Comparison of ENCODE assay signal across 11 mouse cellular contexts in genomic region chr4:155190275-155190674, GRCm38 (mm10). TPM values are rescaled to one million over a fixed set of nuclear protein-coding genes. Genes with fewer than 3 reads are reported as not detected.
DNase-seq lines count a peak whose midpoint lies in the region; ATAC-seq lines count a peak whose summit lies in the region.
"Had no signal": no experiment of that assay in that cellular context is flagged by ENCODE, and none has a peak within 500 bp of the region (broad histone marks: within the 10 kb centered on the region; RNA-seq: fewer than 3 reads in every experiment).

No protein-coding gene starts in this region.

- no peaks in the 10 kb centered on the region for H3K36me3 ChIP-seq in heart, embryonic 15.5 days
- no peaks in the 10 kb centered on the region for H3K36me3 ChIP-seq in neural tube, embryonic 11.5 days (ENCODE audit: control insufficient read depth, insufficient read depth, low read length)
- no peaks in the 10 kb centered on the region for H3K36me3 ChIP-seq in neural tube, embryonic 15.5 days
- H3K36me3 ChIP-seq in hindbrain, embryonic 13.5 days, result no peaks in the 10 kb centered on the region

- H3K27ac ChIP-seq in heart, embryonic 15.5 days, result peak overlapping the region; percentile 52
- H3K27ac ChIP-seq in neural tube, embryonic 11.5 days (ENCODE audit: low read depth, low read length), result peak overlapping the region; percentile 54
- no peak overlapping the region for H3K27ac ChIP-seq in neural tube, embryonic 15.5 days (replicated peaks)
- peak overlapping the region; percentile 64; the same call in 1 of the 2 replicates for H3K27ac ChIP-seq in hindbrain, embryonic 13.5 days

- no peak for DNase-seq in heart, adult 9 months (ENCODE audit: low spot score in 2 of 2)
- DNase-seq in neural tube, embryonic 11.5 days (ENCODE audit: low spot score), result peak; percentile 23
- DNase-seq in adrenal gland, postnatal 14 days, result no peak
- no peak for DNase-seq in cerebellum, adult 9-11 months
- DNase-seq: right cerebral cortex, adult 18-20 months; thymus, adult 18-20 months had no signal

- no peaks in the 10 kb centered on the region for H3K27me3 ChIP-seq in heart, embryonic 15.5 days
- no peaks in the 10 kb centered on the region for H3K27me3 ChIP-seq in neural tube, embryonic 11.5 days (ENCODE audit: control insufficient read depth, insufficient read depth, low read length)
- no peaks in the 10 kb centered on the region for H3K27me3 ChIP-seq in neural tube, embryonic 15.5 days (replicated peaks)
- no peaks in the 10 kb centered on the region for H3K27me3 ChIP-seq in hindbrain, embryonic 13.5 days

- ATAC-seq in heart, embryonic 15.5 days (replicated peaks; ENCODE audit: insufficient number of reproducible peaks, insufficient read depth, low FRiP score, low read depth), result no peak
- peak; percentile 45; the same call in 1 of the 2 replicates for ATAC-seq in neural tube, embryonic 11.5 days (ENCODE audit: insufficient read depth, low FRiP score, low TSS enrichment)
- no peak for ATAC-seq in neural tube, embryonic 15.5 days (ENCODE audit: low FRiP score)
- 0 out of 2 replicates have a peak, but pooled peaks have one; percentile 7 for ATAC-seq in hindbrain, embryonic 13.5 days (ENCODE audit: low FRiP score)
- ATAC-seq: inflammation-experienced regulatory T-cells, adult 6 months had no signal

- no peak overlapping the region for H3K4me3 ChIP-seq in heart, embryonic 15.5 days
- H3K4me3 ChIP-seq in neural tube, embryonic 11.5 days (ENCODE audit: low read depth, low read length), result no peak overlapping the region
- H3K4me3 ChIP-seq in neural tube, embryonic 15.5 days (replicated peaks), result no peak overlapping the region
- no peak overlapping the region for H3K4me3 ChIP-seq in hindbrain, embryonic 13.5 days
- H3K4me3 ChIP-seq: erythroblast, embryonic 14.5 days had no signal

- H3K9ac ChIP-seq in heart, embryonic 15.5 days, result no peak overlapping the region
- no peak overlapping the region for H3K9ac ChIP-seq in neural tube, embryonic 11.5 days (ENCODE audit: low read length)
- H3K9ac ChIP-seq in neural tube, embryonic 15.5 days (replicated peaks), result no peak overlapping the region
- no peak overlapping the region for H3K9ac ChIP-seq in hindbrain, embryonic 13.5 days

- H3K9me3 ChIP-seq in heart, embryonic 15.5 days (replicated peaks), result no peaks in the 10 kb centered on the region
- no peaks in the 10 kb centered on the region for H3K9me3 ChIP-seq in neural tube, embryonic 11.5 days (ENCODE audit: control insufficient read depth, low read length)
- no peaks in the 10 kb centered on the region for H3K9me3 ChIP-seq in neural tube, embryonic 15.5 days (replicated peaks)
- no peaks in the 10 kb centered on the region for H3K9me3 ChIP-seq in hindbrain, embryonic 13.5 days

- no peak overlapping the region; the same call in 1 of the 2 replicates for H3K4me2 ChIP-seq in heart, embryonic 15.5 days
- peak overlapping the region; percentile 28; the same call in 1 of the 2 replicates for H3K4me2 ChIP-seq in neural tube, embryonic 11.5 days (ENCODE audit: low read depth)
- no peak overlapping the region for H3K4me2 ChIP-seq in neural tube, embryonic 15.5 days
- H3K4me2 ChIP-seq in hindbrain, embryonic 13.5 days, result no peak overlapping the region

- WGBS in heart, embryonic 15.5 days, result 36% methylated on average over 7 of the region's 7 CpGs
- 17% methylated on average over 7 of the region's 7 CpGs for WGBS in neural tube, embryonic 11.5 days
- WGBS in neural tube, embryonic 15.5 days, result 18% methylated on average over 7 of the region's 7 CpGs
- WGBS in hindbrain, embryonic 13.5 days, result 30% methylated on average over 7 of the region's 7 CpGs

- peaks cover 88% of the 10 kb centered on the region for H3K4me1 ChIP-seq in heart, embryonic 15.5 days (replicated peaks)
- H3K4me1 ChIP-seq in neural tube, embryonic 11.5 days (ENCODE audit: control insufficient read depth, insufficient read depth, low read length), result peaks cover 55% of the 10 kb centered on the region
- peaks cover 81% of the 10 kb centered on the region for H3K4me1 ChIP-seq in neural tube, embryonic 15.5 days
- peaks cover 81% of the 10 kb centered on the region for H3K4me1 ChIP-seq in hindbrain, embryonic 13.5 days (replicated peaks)

RNA-seq across cellular contexts. Expression of gene Ski, which starts 32.1 kb away (rescaled TPM):
- 11.0 and 13.6 TPM in 2 replicates for polyA plus RNA-seq in heart, embryonic 15.5 days (2015; fragmentation: Nextera tagmentation; extraction: Ambion mirVana)
- 15.1 and 16.6 TPM in 2 replicates for polyA plus RNA-seq in neural tube, embryonic 11.5 days (2014; fragmentation: Nextera tagmentation; extraction: Ambion mirVana)
- 10.0 and 10.6 TPM in 2 replicates for polyA plus RNA-seq in neural tube, embryonic 15.5 days (2015; fragmentation: Nextera tagmentation; extraction: Ambion mirVana)
- 10.3 and 10.4 TPM in 2 replicates for polyA plus RNA-seq in hindbrain, embryonic 13.5 days (2015; fragmentation: Nextera tagmentation; extraction: Ambion mirVana)
- 66.2 and 70.1 TPM in 2 replicates for total RNA-seq in adrenal gland, postnatal 14 days (2021)

RNA-seq across cellular contexts. Expression of gene Faap20, which starts 59.3 kb away (rescaled TPM):
- 64.7 and 67.7 TPM in 2 replicates for polyA plus RNA-seq in heart, embryonic 15.5 days (2015; fragmentation: Nextera tagmentation; extraction: Ambion mirVana)
- polyA plus RNA-seq in neural tube, embryonic 11.5 days (2014; fragmentation: Nextera tagmentation; extraction: Ambion mirVana), result 96.6 and 98.1 TPM in 2 replicates
- polyA plus RNA-seq in neural tube, embryonic 15.5 days (2015; fragmentation: Nextera tagmentation; extraction: Ambion mirVana), result 69.7 and 73.1 TPM in 2 replicates
- polyA plus RNA-seq in hindbrain, embryonic 13.5 days (2015; fragmentation: Nextera tagmentation; extraction: Ambion mirVana), result 78.8 and 84.8 TPM in 2 replicates
- 39.4 and 43.1 TPM in 2 replicates for total RNA-seq in adrenal gland, postnatal 14 days (2021)

Comparison
In these comparisons a context has a peak if more than half of its experiments do, and no peak if none do; other contexts are left out.
1. ATAC-seq: peak in neural tube, embryonic 11.5 days (single experiment) and hindbrain, embryonic 13.5 days (single experiment); none in heart, embryonic 15.5 days (single experiment) and neural tube, embryonic 15.5 days (single experiment).